Mouse (Mus musculus): Measurements from ENCODE around the gene Dock1.

The Dock1 gene

GRCm38 (mm10) chr7:135043931-135044765 lies 373.7 kb downstream of the Dock1 start:
- in situ Hi-C loops (cut with MboI; ENCODE audit: low sequenced_read_pairs) = no loop called here

DNA sequence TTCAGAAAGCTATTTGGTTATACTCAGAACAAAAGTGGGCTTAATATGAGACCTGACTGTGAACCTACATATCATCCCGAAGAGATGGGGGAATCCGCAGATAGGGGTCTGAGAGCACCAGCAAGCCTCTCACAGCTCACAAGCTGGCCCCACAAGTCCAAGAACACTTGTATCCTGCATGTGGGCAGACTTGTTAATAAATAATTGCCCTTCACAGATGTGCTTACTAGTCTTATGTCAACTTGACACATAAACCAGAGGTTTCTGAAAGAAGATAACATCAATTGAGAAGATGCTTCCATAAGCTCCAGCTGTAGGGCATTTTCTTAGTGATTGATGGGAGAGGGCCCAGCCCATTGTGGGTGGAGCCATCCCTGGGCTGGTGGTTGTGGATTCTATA lies 379.0 kb downstream of the Dock1 start:
- in situ Hi-C loops (cut with MboI; ENCODE audit: low sequenced_read_pairs) = no loop called here

- in situ Hi-C loops (cut with MboI; ENCODE audit: low sequenced_read_pairs) = no loop called here
Observed at GRCm38 (mm10) chr7:135053186-135053715, 382.8 kb downstream of the Dock1 start.

DNA sequence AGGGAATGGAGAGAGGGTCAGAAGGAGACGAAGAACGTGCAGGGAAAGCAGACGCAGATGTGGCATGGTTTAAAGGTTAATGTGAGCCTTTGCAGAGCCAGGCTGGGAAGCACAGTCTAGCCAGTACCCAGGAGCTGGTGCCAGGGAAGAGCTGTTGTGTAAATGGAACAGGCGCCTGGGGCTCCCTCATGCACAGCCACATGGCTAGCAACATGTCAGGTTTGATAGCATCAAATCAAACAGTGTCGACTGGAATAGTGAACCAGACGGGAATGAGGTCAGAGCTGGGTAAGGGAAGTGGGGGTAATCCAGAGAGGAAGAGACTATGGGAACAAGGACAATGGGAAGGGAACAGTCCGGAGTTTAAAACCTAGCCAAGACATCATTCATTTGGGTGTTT lies 384.2 kb downstream of the Dock1 start:
- in situ Hi-C loops (cut with MboI; ENCODE audit: low sequenced_read_pairs) = no loop called here

GRCm38 (mm10) chr7:135059071-135059470 lies 388.6 kb downstream of the Dock1 start:
- in situ Hi-C loops (cut with MboI; ENCODE audit: low sequenced_read_pairs) = no loop called here

- in situ Hi-C loops (cut with MboI; ENCODE audit: low sequenced_read_pairs) = no loop called here
Observed at GRCm38 (mm10) chr7:135059562-135059961, 389.1 kb downstream of the Dock1 start.

GRCm38 (mm10) chr7:135063886-135064285 lies 393.4 kb downstream of the Dock1 start:
- in situ Hi-C loops (cut with MboI; ENCODE audit: low sequenced_read_pairs) = no loop called here

GRCm38 (mm10) chr7:135065301-135065700 lies 394.8 kb downstream of the Dock1 start:
- in situ Hi-C loops (cut with MboI; ENCODE audit: low sequenced_read_pairs) = no loop called here

DNA sequence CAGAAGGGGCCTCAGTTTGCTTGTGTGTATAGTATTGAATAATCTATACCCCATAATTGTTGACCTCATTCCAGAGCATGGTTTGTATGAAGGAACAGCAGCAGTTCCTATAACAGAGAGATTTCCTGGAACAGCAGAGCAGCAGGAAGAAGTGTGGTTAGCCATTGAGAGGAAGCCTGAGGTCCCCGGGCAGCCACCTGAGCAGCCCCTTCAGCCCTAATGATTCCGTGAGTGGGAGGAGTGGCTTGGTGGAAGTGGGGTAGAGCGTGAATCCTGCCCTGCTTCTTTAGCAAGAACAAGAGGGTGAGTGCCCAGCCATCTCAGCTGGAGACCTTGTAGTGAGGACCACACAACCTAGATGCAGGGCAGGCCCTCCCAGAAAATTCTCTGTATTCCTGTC lies 398.4 kb downstream of the Dock1 start:
- in situ Hi-C loops (cut with MboI; ENCODE audit: low sequenced_read_pairs) = no loop called here

DNA sequence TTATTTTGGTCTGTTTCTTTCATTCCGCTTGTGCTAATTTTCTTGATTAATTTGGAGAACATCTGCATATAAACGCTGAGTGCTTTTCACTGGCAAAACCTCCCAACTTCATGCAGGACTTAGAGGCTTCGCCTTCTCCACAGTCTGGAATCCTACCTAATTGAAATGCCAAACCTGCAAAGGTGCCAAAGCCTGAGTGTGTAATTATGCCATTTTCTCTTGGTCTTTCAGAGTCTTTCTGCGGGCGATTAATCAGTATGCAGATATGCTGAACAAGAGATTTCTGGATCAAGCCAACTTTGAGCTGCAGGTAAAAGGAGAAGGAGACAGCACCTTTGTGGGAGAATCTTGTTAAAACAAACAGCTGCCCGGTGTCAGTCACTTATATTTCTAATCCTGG lies 406.4 kb downstream of the Dock1 start:
- in situ Hi-C loops (cut with MboI; ENCODE audit: low sequenced_read_pairs) = no loop called here

DNA sequence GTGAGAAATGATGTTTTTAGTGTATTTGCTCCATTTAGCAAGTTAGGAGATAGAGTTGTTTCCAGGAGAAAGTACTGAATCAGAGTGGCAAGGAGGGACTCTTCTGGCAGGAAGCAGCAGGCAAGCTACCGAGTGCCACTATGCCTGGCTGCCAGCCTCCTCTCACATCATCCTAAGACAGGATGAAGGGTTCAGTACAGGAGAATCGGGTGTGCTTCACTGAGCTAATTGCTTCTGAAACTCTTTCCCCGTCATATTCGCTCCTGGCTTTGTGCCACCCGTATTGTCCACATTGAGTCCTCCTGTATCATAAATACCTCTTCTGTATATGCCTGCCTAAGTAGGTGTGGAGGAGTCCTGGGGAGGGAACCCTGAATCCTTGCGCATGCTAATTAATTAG lies 406.9 kb downstream of the Dock1 start:
- in situ Hi-C loops (cut with MboI; ENCODE audit: low sequenced_read_pairs) = no loop called here

- in situ Hi-C loops (cut with MboI; ENCODE audit: low sequenced_read_pairs) = no loop called here
Observed at GRCm38 (mm10) chr7:135077806-135078205, 407.4 kb downstream of the Dock1 start.

GRCm38 (mm10) chr7:135083421-135083820 lies 413.0 kb downstream of the Dock1 start:
- in situ Hi-C loops (cut with MboI; ENCODE audit: low sequenced_read_pairs) = no loop called here

DNA sequence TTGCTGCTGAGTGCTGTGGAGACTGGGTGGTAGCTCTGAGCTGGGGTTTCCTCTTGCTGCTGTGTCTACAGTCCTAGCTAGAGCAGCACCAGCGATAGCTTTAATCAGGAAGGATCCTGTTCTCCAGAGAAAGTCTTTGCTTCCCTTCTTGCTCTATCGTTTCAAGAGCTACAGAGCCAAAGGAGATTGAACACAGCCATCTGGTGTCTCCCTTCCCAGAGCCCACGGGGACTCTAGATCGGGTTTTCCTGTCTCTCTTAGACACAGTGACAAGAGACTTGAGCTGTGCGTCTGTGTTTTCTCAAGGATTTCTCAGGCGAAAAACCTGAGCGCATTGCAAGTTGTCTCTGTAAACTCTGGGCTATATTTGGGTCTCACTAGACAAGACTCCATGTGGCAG lies 413.6 kb downstream of the Dock1 start:
- in situ Hi-C loops (cut with MboI; ENCODE audit: low sequenced_read_pairs) = no loop called here

GRCm38 (mm10) chr7:135086556-135086955 lies 416.1 kb downstream of the Dock1 start:
- in situ Hi-C loops (cut with MboI; ENCODE audit: low sequenced_read_pairs) = no loop called here

- in situ Hi-C loops (cut with MboI; ENCODE audit: low sequenced_read_pairs) = no loop called here
Observed at GRCm38 (mm10) chr7:135089626-135090025, 419.2 kb downstream of the Dock1 start.

- in situ Hi-C loops (cut with MboI; ENCODE audit: low sequenced_read_pairs) = no loop called here
Observed at GRCm38 (mm10) chr7:135093851-135094250, 423.4 kb downstream of the Dock1 start.

DNA sequence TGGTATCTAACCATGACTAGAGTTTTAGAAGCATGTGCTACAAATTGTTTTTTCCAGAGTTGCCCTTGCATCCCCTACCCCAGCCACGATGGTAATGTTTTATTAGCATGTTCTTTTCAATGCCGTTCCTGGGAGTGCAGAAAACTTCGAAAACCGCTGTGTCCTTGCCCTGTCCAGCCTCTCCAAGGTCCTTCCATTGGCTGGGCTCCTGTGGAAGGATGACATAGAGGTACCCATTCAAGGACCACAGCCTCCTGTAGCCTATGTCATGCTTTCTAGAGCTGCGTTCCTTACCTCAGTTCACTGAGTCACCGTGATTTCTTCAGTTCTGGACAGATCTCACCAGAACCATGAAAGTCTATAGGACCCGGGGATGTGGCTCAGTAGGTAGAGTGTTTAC lies 431.5 kb downstream of the Dock1 start:
- in situ Hi-C loops (cut with MboI; ENCODE audit: low sequenced_read_pairs) = no loop called here

GRCm38 (mm10) chr7:135106536-135106935 lies 436.1 kb downstream of the Dock1 start:
- in situ Hi-C loops (cut with MboI; ENCODE audit: low sequenced_read_pairs) = no loop called here

- in situ Hi-C loops (cut with MboI; ENCODE audit: low sequenced_read_pairs) = no loop called here
Observed at GRCm38 (mm10) chr7:135110307-135110706, 439.9 kb downstream of the Dock1 start.

- in situ Hi-C loops (cut with MboI; ENCODE audit: low sequenced_read_pairs) = no loop called here
Observed at GRCm38 (mm10) chr7:135125296-135126065, 455.0 kb downstream of the Dock1 start.

GRCm38 (mm10) chr7:135132461-135132860 lies 462.0 kb downstream of the Dock1 start:
- in situ Hi-C loops (cut with MboI; ENCODE audit: low sequenced_read_pairs) = no loop called here
